Mouse (Mus musculus): ENCODE measurements around the gene Foxp4. TPM values are rescaled to one million over a fixed set of nuclear protein-coding genes. Genes with fewer than 3 reads are reported as not detected.

Gene Foxp4
- polyA plus RNA-seq, 1 experiment from 2014 or later: 35.1 TPM

GRCm38 (mm10) chr17:47833029-47833627 lies 91.3 kb downstream of the Foxp4 start:
- peak overlapping the region; percentile 87 for H3K4me3 ChIP-seq (replicated peaks)
- H3K4me1 ChIP-seq (replicated peaks): peaks cover 59% of the 10 kb centered on the region
- H3K9ac ChIP-seq (replicated peaks): peak overlapping the region; percentile 89
- H3K4me2 ChIP-seq: peak overlapping the region; percentile 88
- ATAC-seq (ENCODE audit: insufficient number of reproducible peaks, insufficient read depth, low FRiP score, low TSS enrichment, low read depth): peak; percentile 60
- peak overlapping the region; percentile 92 for H3K27ac ChIP-seq
- peaks cover 25% of the 10 kb centered on the region for H3K36me3 ChIP-seq
- H3K9me3 ChIP-seq: no peaks in the 10 kb centered on the region
- WGBS: under 1% methylated on average over 41 of the region's 45 CpGs
- peaks cover 26% of the 10 kb centered on the region for H3K27me3 ChIP-seq

GRCm38 (mm10) chr17:47832501-47833028 lies 91.9 kb downstream of the Foxp4 start:
- Histone ChIP-seq H3K4me1 (replicated peaks) (peaks cover 55% of the 10 kb centered on the region), H3K9ac (replicated peaks) (peak overlapping the region; percentile 89), H3K4me2 (peak overlapping the region; percentile 88), H3K9me3 (no peaks in the 10 kb centered on the region), H3K4me3 (replicated peaks) (peak overlapping the region; percentile 87), H3K36me3 (peaks cover 31% of the 10 kb centered on the region), H3K27me3 (peaks cover 26% of the 10 kb centered on the region), H3K27ac (peak overlapping the region; percentile 92)
- 2% methylated on average over 17 of the region's 17 CpGs for WGBS
- ATAC-seq (ENCODE audit: insufficient number of reproducible peaks, insufficient read depth, low FRiP score, low TSS enrichment, low read depth): peak; percentile 71; the same call in 1 of the 2 replicates

- H3K4me3 ChIP-seq (replicated peaks): peak overlapping the region; percentile 87
- no peak for ATAC-seq (ENCODE audit: insufficient number of reproducible peaks, insufficient read depth, low FRiP score, low TSS enrichment, low read depth)
- H3K27ac ChIP-seq: peak overlapping the region; percentile 92
- peaks cover 5% of the 10 kb centered on the region; the same call in 1 of the 2 replicates for H3K9me3 ChIP-seq
- peaks cover 39% of the 10 kb centered on the region for H3K36me3 ChIP-seq
- 33% methylated on average over 5 of the region's 5 CpGs for WGBS
- peak overlapping the region; percentile 89 for H3K9ac ChIP-seq (replicated peaks)
- peak overlapping the region; percentile 88 for H3K4me2 ChIP-seq
- peaks cover 51% of the 10 kb centered on the region for H3K4me1 ChIP-seq (replicated peaks)
- peaks cover 26% of the 10 kb centered on the region for H3K27me3 ChIP-seq
These were observed 92.7 kb downstream of the Foxp4 start for GRCm38 (mm10) chr17:47831772-47832171.

- H3K4me1 ChIP-seq (replicated peaks): peaks cover 51% of the 10 kb centered on the region
These were observed 93.3 kb downstream of the Foxp4 start for GRCm38 (mm10) chr17:47831161-47831560.

GRCm38 (mm10) chr17:47821339-47821738 lies 103.1 kb downstream of the Foxp4 start:
- Histone ChIP-seq H3K4me2 (no peak overlapping the region), H3K36me3 (peaks cover 89% of the 10 kb centered on the region), H3K27me3 (no peaks in the 10 kb centered on the region), H3K27ac (no peak overlapping the region), H3K9me3 (no peaks in the 10 kb centered on the region), H3K4me1 (replicated peaks) (peaks cover 41% of the 10 kb centered on the region), H3K9ac (replicated peaks) (0 out of 2 replicates have a peak overlapping the region, but pooled peaks have one; percentile 27), H3K4me3 (replicated peaks) (no peak overlapping the region)
- WGBS: 49% methylated on average over 8 of the region's 8 CpGs
- no peak for ATAC-seq (ENCODE audit: insufficient number of reproducible peaks, insufficient read depth, low FRiP score, low TSS enrichment, low read depth)

More at GRCm38 (mm10) chr17:47831161-47831560, 93.3 kb downstream of the Foxp4 start:
- H3K4me3 ChIP-seq (replicated peaks): peak overlapping the region; percentile 87
- peak overlapping the region; percentile 92 for H3K27ac ChIP-seq
- peaks cover 6% of the 10 kb centered on the region; the same call in 1 of the 2 replicates for H3K9me3 ChIP-seq
- H3K4me2 ChIP-seq: peak overlapping the region; percentile 88
- peak overlapping the region; percentile 89 for H3K9ac ChIP-seq (replicated peaks)
- WGBS: 4% methylated on average over 9 of the region's 9 CpGs
- peak; percentile 44; the same call in 1 of the 2 replicates for ATAC-seq (ENCODE audit: insufficient number of reproducible peaks, insufficient read depth, low FRiP score, low TSS enrichment, low read depth)
- H3K27me3 ChIP-seq: peaks cover 26% of the 10 kb centered on the region
- peaks cover 41% of the 10 kb centered on the region for H3K36me3 ChIP-seq

- Histone ChIP-seq H3K36me3 (peaks cover 88% of the 10 kb centered on the region), H3K27ac (no peak overlapping the region), H3K4me1 (replicated peaks) (peaks cover 63% of the 10 kb centered on the region), H3K27me3 (no peaks in the 10 kb centered on the region), H3K9ac (replicated peaks) (no peak overlapping the region), H3K4me3 (replicated peaks) (no peak overlapping the region), H3K9me3 (no peaks in the 10 kb centered on the region), H3K4me2 (no peak overlapping the region)
- no peak for ATAC-seq (ENCODE audit: insufficient number of reproducible peaks, insufficient read depth, low FRiP score, low TSS enrichment, low read depth)
- 86% methylated on average over 13 of the region's 13 CpGs for WGBS
These were observed 106.3 kb downstream of the Foxp4 start for GRCm38 (mm10) chr17:47818038-47818725.

Other genes starting within 250 kb of the Foxp4 start
- gene Tomm6, start 236.3 kb downstream of the Foxp4 start, polyA plus RNA-seq (2016; fragmentation: Nextera tagmentation; extraction: Ambion mirVana): 394 and 437 TPM in 2 replicates
- gene Frs3, start 235.6 kb downstream of the Foxp4 start, polyA plus RNA-seq (2016; fragmentation: Nextera tagmentation; extraction: Ambion mirVana): 8.9 TPM in 2 replicates
- gene Gm21981, start 230.2 kb downstream of the Foxp4 start, polyA plus RNA-seq (2016; fragmentation: Nextera tagmentation; extraction: Ambion mirVana): 0.42 and 0.54 TPM in 2 replicates
- gene Prickle4, start 229.9 kb downstream of the Foxp4 start, polyA plus RNA-seq (2016; fragmentation: Nextera tagmentation; extraction: Ambion mirVana): 1.6 TPM in 1 of 2 replicates, not detected in the other
- gene Pgc, start 197.8 kb downstream of the Foxp4 start, polyA plus RNA-seq (2016; fragmentation: Nextera tagmentation; extraction: Ambion mirVana): not detected in 2 replicates
- 8.6 and 8.8 TPM in 2 replicates for gene Tfeb, start 187.6 kb downstream of the Foxp4 start, polyA plus RNA-seq (2016; fragmentation: Nextera tagmentation; extraction: Ambion mirVana)
- gene Mdfi, start 90.0 kb downstream of the Foxp4 start, polyA plus RNA-seq (2016; fragmentation: Nextera tagmentation; extraction: Ambion mirVana): 32.1 and 44.7 TPM in 2 replicates
- not detected in 2 replicates for gene 1700122O11Rik, start 113.6 kb upstream of the Foxp4 start, polyA plus RNA-seq (2016; fragmentation: Nextera tagmentation; extraction: Ambion mirVana)
- not detected in 2 replicates for gene 1700067P10Rik, start 164.7 kb upstream of the Foxp4 start, polyA plus RNA-seq (2016; fragmentation: Nextera tagmentation; extraction: Ambion mirVana)
- gene 9830107B12Rik, start 221.6 kb upstream of the Foxp4 start, polyA plus RNA-seq (2016; fragmentation: Nextera tagmentation; extraction: Ambion mirVana): not detected in 2 replicates
- gene A530064D06Rik, start 242.6 kb upstream of the Foxp4 start, polyA plus RNA-seq (2016; fragmentation: Nextera tagmentation; extraction: Ambion mirVana): not detected in 2 replicates

Measured in limb, embryonic 12.5 days (tissue).